In genomic region chr8:121085561-121085960, GRCm38 (mm10) we compare ENCODE assay signal across 11 mouse cellular contexts. TPM values are rescaled to one million over a fixed set of nuclear protein-coding genes. Genes with fewer than 3 reads are reported as not detected.
DNase-seq lines count a peak whose midpoint lies in the region; ATAC-seq and TF ChIP-seq lines count a peak whose summit lies in the region.
"Had no signal": no experiment of that assay in that cellular context is flagged by ENCODE, and none has a peak within 500 bp of the region (broad histone marks: within the 10 kb centered on the region; RNA-seq: fewer than 3 reads in every experiment).

No protein-coding gene starts in this region.

- peak overlapping the region; percentile 68; the same call in 1 of the 2 replicates for H3K27ac ChIP-seq in heart, embryonic 10.5 days
- H3K27ac ChIP-seq in lung, embryonic 15.5 days, result peak overlapping the region; percentile 99
- no peak overlapping the region for H3K27ac ChIP-seq in limb, embryonic 10.5 days
- peak overlapping the region; percentile 99 for H3K27ac ChIP-seq in stomach, embryonic 14.5 days (ENCODE audit: low read length)
- no peak overlapping the region for H3K27ac ChIP-seq in gastrocnemius, adult 2 months

- no peak for DNase-seq in heart, embryonic 10.5 days (ENCODE audit: low spot score)
- no peak for DNase-seq in heart, adult 18-20 months
- no peak for DNase-seq in lung, postnatal 4 days
- peak; percentile 49 for DNase-seq in limb, embryonic 10.5 days (ENCODE audit: low spot score)
- no peak for DNase-seq in natural killer cell, adult 2 months (ENCODE audit: low spot score in 2 of 2)
- DNase-seq in gastrocnemius, adult 2 months, result no peak
- DNase-seq: cerebellum, adult 8-10 months; kidney, adult 18-20 months; layer of hippocampus, postnatal 36 days had no signal

- no peak for ATAC-seq in lung, embryonic 15.5 days (ENCODE audit: borderline replicate concordance, extremely low read depth, low FRiP score, low TSS enrichment)
- ATAC-seq in stomach, embryonic 14.5 days (ENCODE audit: insufficient number of reproducible peaks, insufficient read depth, low FRiP score, low read depth), result no peak

- peak overlapping the region; percentile 80 for H3K4me3 ChIP-seq in heart, embryonic 10.5 days
- peak overlapping the region; percentile 73 for H3K4me3 ChIP-seq in lung, embryonic 15.5 days
- 0 out of 2 replicates have a peak overlapping the region, but pooled peaks have one; percentile 65 for H3K4me3 ChIP-seq in limb, embryonic 10.5 days
- H3K4me3 ChIP-seq in stomach, embryonic 14.5 days (ENCODE audit: low read depth, low read length), result peak overlapping the region; percentile 69
- H3K4me3 ChIP-seq in gastrocnemius, adult 2 months, result no peak overlapping the region

- intact Hi-C loops in gastrocnemius, adult 2 months (cut with DNase I), result no loop called here

- H3K9ac ChIP-seq in lung, embryonic 15.5 days, result peak overlapping the region; percentile 82
- peak overlapping the region; percentile 92 for H3K9ac ChIP-seq in stomach, embryonic 14.5 days (replicated peaks; ENCODE audit: low read depth, low read length)

- TF ChIP-seq CTCF in gastrocnemius, adult 2 months (IDR thresholded peaks at IDR 0.05), result no peak

- no peaks in the 10 kb centered on the region; the same call in 1 of the 2 replicates for H3K36me3 ChIP-seq in heart, embryonic 10.5 days
- H3K36me3 ChIP-seq in lung, embryonic 15.5 days, result no peaks in the 10 kb centered on the region
- no peaks in the 10 kb centered on the region for H3K36me3 ChIP-seq in limb, embryonic 10.5 days
- H3K36me3 ChIP-seq in stomach, embryonic 14.5 days (ENCODE audit: control insufficient read depth, insufficient read depth, low read length), result peaks cover 8% of the 10 kb centered on the region; the same call in 1 of the 2 replicates

- H3K9me3 ChIP-seq in heart, embryonic 10.5 days, result no peaks in the 10 kb centered on the region
- H3K9me3 ChIP-seq in lung, embryonic 15.5 days, result no peaks in the 10 kb centered on the region
- H3K9me3 ChIP-seq in limb, embryonic 10.5 days (replicated peaks), result no peaks in the 10 kb centered on the region
- no peaks in the 10 kb centered on the region for H3K9me3 ChIP-seq in stomach, embryonic 14.5 days (ENCODE audit: control insufficient read depth, low read depth, low read length)

- peak overlapping the region; percentile 78 for H3K4me2 ChIP-seq in lung, embryonic 15.5 days
- peak overlapping the region; percentile 78 for H3K4me2 ChIP-seq in stomach, embryonic 14.5 days (replicated peaks; ENCODE audit: low read depth, low read length)

- 47% methylated on average over 3 of the region's 3 CpGs for WGBS in heart, embryonic 10.5 days
- WGBS in lung, embryonic 15.5 days, result 28% methylated on average over 3 of the region's 3 CpGs
- 23% methylated on average over 3 of the region's 3 CpGs for WGBS in limb, embryonic 10.5 days
- 32% methylated on average over 3 of the region's 3 CpGs for WGBS in stomach, embryonic 14.5 days

- H3K4me1 ChIP-seq in heart, embryonic 10.5 days, result peaks cover 51% of the 10 kb centered on the region
- peaks cover 26% of the 10 kb centered on the region for H3K4me1 ChIP-seq in lung, embryonic 15.5 days
- H3K4me1 ChIP-seq in limb, embryonic 10.5 days, result peaks cover 68% of the 10 kb centered on the region
- peaks cover 4% of the 10 kb centered on the region; the same call in 1 of the 2 replicates for H3K4me1 ChIP-seq in stomach, embryonic 14.5 days (ENCODE audit: control insufficient read depth, insufficient read depth, low read length)

- peaks cover 98% of the 10 kb centered on the region for H3K27me3 ChIP-seq in heart, embryonic 10.5 days (ENCODE audit: insufficient read depth, poor library complexity, severe bottlenecking)
- peaks cover 94% of the 10 kb centered on the region for H3K27me3 ChIP-seq in lung, embryonic 15.5 days
- H3K27me3 ChIP-seq in limb, embryonic 10.5 days (ENCODE audit: low read depth, poor library complexity, severe bottlenecking), result peaks cover 100% of the 10 kb centered on the region
- peaks cover 16% of the 10 kb centered on the region for H3K27me3 ChIP-seq in stomach, embryonic 14.5 days (ENCODE audit: control insufficient read depth, insufficient read depth, low read length)

RNA-seq across cellular contexts. Expression of gene Foxf1, which starts 1.4 kb away (rescaled TPM):
- polyA plus RNA-seq in heart, embryonic 10.5 days (2016; fragmentation: Nextera tagmentation; extraction: Ambion mirVana), result 3.1 and 41.3 TPM in 2 replicates
- total RNA-seq in heart, adult 18-20 months (2021), result under 1 TPM; 0.15 to 0.31 TPM
- 151 and 157 TPM in 2 replicates for polyA plus RNA-seq in lung, embryonic 15.5 days (2015; fragmentation: Nextera tagmentation; extraction: Ambion mirVana)
- 0.48 and 4.4 TPM in 2 replicates for polyA plus RNA-seq in limb, embryonic 10.5 days (2016; fragmentation: Nextera tagmentation; extraction: Ambion mirVana)
- 147 and 163 TPM in 2 replicates for polyA plus RNA-seq in stomach, embryonic 14.5 days (2014; fragmentation: Nextera tagmentation; extraction: Ambion mirVana)
- total RNA-seq in gastrocnemius, adult 2 months (2021), result under 1 TPM; 0.10 to 0.14 TPM

RNA-seq across cellular contexts. Expression of gene Mthfsd, which starts 22.6 kb away (rescaled TPM):
- polyA plus RNA-seq in heart, embryonic 10.5 days (2016; fragmentation: Nextera tagmentation; extraction: Ambion mirVana), result 57.0 and 58.7 TPM in 2 replicates
- 10 to 100 TPM; 12.7 to 13.0 TPM for total RNA-seq in heart, adult 18-20 months (2021)
- 60.2 and 60.8 TPM in 2 replicates for polyA plus RNA-seq in lung, embryonic 15.5 days (2015; fragmentation: Nextera tagmentation; extraction: Ambion mirVana)
- polyA plus RNA-seq in limb, embryonic 10.5 days (2016; fragmentation: Nextera tagmentation; extraction: Ambion mirVana), result 58.5 and 67.6 TPM in 2 replicates
- polyA plus RNA-seq in stomach, embryonic 14.5 days (2014; fragmentation: Nextera tagmentation; extraction: Ambion mirVana), result 65.9 and 66.6 TPM in 2 replicates
- 10 to 100 TPM; 16.2 to 17.9 TPM for total RNA-seq in gastrocnemius, adult 2 months (2021)

RNA-seq across cellular contexts. Expression of gene Foxc2, which starts 30.4 kb away (rescaled TPM):
- 12.4 and 14.8 TPM in 2 replicates for polyA plus RNA-seq in heart, embryonic 10.5 days (2016; fragmentation: Nextera tagmentation; extraction: Ambion mirVana)
- total RNA-seq in heart, adult 18-20 months (2021), result 1 to 10 TPM; 1.7 to 1.9 TPM
- polyA plus RNA-seq in lung, embryonic 15.5 days (2015; fragmentation: Nextera tagmentation; extraction: Ambion mirVana), result 2.1 and 2.3 TPM in 2 replicates
- polyA plus RNA-seq in limb, embryonic 10.5 days (2016; fragmentation: Nextera tagmentation; extraction: Ambion mirVana), result 2.3 and 3.3 TPM in 2 replicates
- polyA plus RNA-seq in stomach, embryonic 14.5 days (2014; fragmentation: Nextera tagmentation; extraction: Ambion mirVana), result 0.20 and 0.56 TPM in 2 replicates
- under 1 TPM; 0.20 TPM for total RNA-seq in gastrocnemius, adult 2 months (2021)

RNA-seq across cellular contexts. Expression of gene Foxl1, which starts 42.2 kb away (rescaled TPM):
- 0.53 and 2.0 TPM in 2 replicates for polyA plus RNA-seq in heart, embryonic 10.5 days (2016; fragmentation: Nextera tagmentation; extraction: Ambion mirVana)
- total RNA-seq in heart, adult 18-20 months (2021), result under 1 TPM; 0.10 to 0.18 TPM
- 6.8 and 8.5 TPM in 2 replicates for polyA plus RNA-seq in lung, embryonic 15.5 days (2015; fragmentation: Nextera tagmentation; extraction: Ambion mirVana)
- 0.13 and 0.15 TPM in 2 replicates for polyA plus RNA-seq in limb, embryonic 10.5 days (2016; fragmentation: Nextera tagmentation; extraction: Ambion mirVana)
- 6.9 and 7.0 TPM in 2 replicates for polyA plus RNA-seq in stomach, embryonic 14.5 days (2014; fragmentation: Nextera tagmentation; extraction: Ambion mirVana)
- not detected for total RNA-seq in gastrocnemius, adult 2 months (2021)
- total RNA-seq: layer of hippocampus, postnatal 36 days had no signal

Comparison
In these comparisons a context has a peak if more than half of its experiments do, and no peak if none do; other contexts are left out.
1. H3K27ac ChIP-seq: peak in heart, embryonic 10.5 days (single experiment), lung, embryonic 15.5 days (single experiment) and stomach, embryonic 14.5 days (single experiment); none in limb, embryonic 10.5 days (single experiment) and gastrocnemius, adult 2 months (single experiment).